Mouse (Mus musculus): ENCODE measurements around the gene Fam69a.

DNA sequence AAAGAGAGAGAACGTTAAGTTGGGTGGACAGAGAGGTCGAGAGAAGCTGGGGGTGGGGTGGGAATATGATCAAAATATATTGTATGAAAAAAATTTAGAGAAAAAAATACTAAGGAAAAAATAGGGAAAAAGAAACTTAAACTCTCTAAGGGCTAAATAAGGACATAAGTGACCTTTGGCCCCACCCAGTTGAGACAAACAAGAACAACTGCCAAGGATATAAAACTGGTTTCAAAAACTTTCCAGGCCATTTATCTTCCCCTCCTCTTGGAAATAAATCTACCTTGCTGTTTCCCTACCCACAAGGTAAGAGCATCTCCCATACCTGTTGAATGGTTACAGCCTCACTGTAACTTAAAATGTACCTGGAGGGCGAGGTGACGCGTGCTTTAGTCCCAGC is 2.9 kb downstream of the Fam69a start:
- TF ChIP-seq CTCF (IDR thresholded peaks at IDR 0.05; ENCODE audit: low read depth), result no peak
- no peak for TF ChIP-seq EP300 (IDR thresholded peaks at IDR 0.05; ENCODE audit: low read depth)
